Comparison of ENCODE assay signal across 17 mouse cellular contexts in the genomic region with DNA sequence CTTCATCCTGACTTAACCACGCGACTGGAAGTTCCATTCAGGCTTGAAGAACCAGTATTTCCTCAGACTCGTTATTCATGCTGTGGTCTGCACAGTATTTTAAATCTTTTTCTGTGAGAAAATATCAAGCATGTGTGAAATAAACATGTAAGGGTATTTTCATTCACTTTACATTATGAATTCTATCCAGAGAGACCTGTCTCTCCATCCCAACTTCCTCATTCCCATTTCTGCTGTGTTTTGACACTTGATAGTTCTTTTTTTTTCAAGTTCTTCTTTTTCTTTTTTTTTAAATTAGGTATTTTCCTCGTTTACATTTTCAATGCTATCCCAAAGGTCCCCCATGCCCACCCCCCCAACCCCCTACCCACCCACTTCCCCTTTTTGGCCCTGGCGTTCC.
"Had no signal": no experiment of that assay in that cellular context is flagged by ENCODE, and none has a peak within 500 bp of the region (broad histone marks: within the 10 kb centered on the region; RNA-seq: fewer than 3 reads in every experiment).

No protein-coding gene starts in this region.

- H3K36me3 ChIP-seq: neural tube, embryonic 12.5 days; neural tube, embryonic 13.5 days; neural tube, embryonic 15.5 days; stomach, embryonic 15.5 days had no signal

- H3K27ac ChIP-seq: neural tube, embryonic 12.5 days; neural tube, embryonic 13.5 days; neural tube, embryonic 15.5 days; stomach, embryonic 15.5 days; stomach, postnatal 0 days had no signal

- H3K4me1 ChIP-seq: neural tube, embryonic 12.5 days; neural tube, embryonic 13.5 days; neural tube, embryonic 15.5 days; stomach, embryonic 15.5 days had no signal

- H3K4me3 ChIP-seq: neural tube, embryonic 12.5 days; neural tube, embryonic 13.5 days; neural tube, embryonic 15.5 days; stomach, embryonic 15.5 days had no signal

- DNase-seq: retina, postnatal 1 day; right cerebral cortex, adult 18-20 months; right cerebral cortex, postnatal 14 days; right cerebral cortex, postnatal 25 days; right cerebral cortex, postnatal 4 days; spleen, adult 18-20 months; thymus, adult 18-20 months; thymus, adult 2 months; thymus, postnatal 14 days; thymus, postnatal 25 days; thymus, postnatal 36 days; thymus, postnatal 4 days had no signal

- H3K4me2 ChIP-seq: neural tube, embryonic 12.5 days; neural tube, embryonic 13.5 days; neural tube, embryonic 15.5 days; stomach, embryonic 15.5 days had no signal

- H3K9me3 ChIP-seq: neural tube, embryonic 12.5 days; neural tube, embryonic 13.5 days; neural tube, embryonic 15.5 days; stomach, embryonic 15.5 days had no signal

- H3K9ac ChIP-seq: neural tube, embryonic 12.5 days; neural tube, embryonic 13.5 days; neural tube, embryonic 15.5 days; stomach, embryonic 15.5 days had no signal

- H3K27me3 ChIP-seq: neural tube, embryonic 12.5 days; neural tube, embryonic 13.5 days; neural tube, embryonic 15.5 days; stomach, embryonic 15.5 days had no signal
